Mouse (Mus musculus) ES-E14 (cell line): ENCODE measurements around the gene Pou6f1. TPM values are rescaled to one million over a fixed set of nuclear protein-coding genes. Genes with fewer than 3 reads are reported as not detected.
"Not testable (repeated sequence)": the region's sequence is repeated elsewhere in the genome, so short reads cannot be mapped to it uniquely, and the experiment has no call there.

Source experiments
- DNase-seq: peaks from one replicate; pipeline ENCODE4 v3.0.0-alpha.2; 2013; ENCODE audit warnings: low read depth, low spot score
- H3K27ac ChIP-seq: 2 replicates; pipeline ENCODE4 v1.5.1; 2012; ENCODE audit warnings: low read depth, mild to moderate bottlenecking, low read length, moderate library complexity, mixed read lengths; ENCODE audit not compliant: poor library complexity, insufficient read depth, severe bottlenecking
- H3K36me3 ChIP-seq: 2 replicates; pipeline ENCODE4 v1.6.1; 2012; ENCODE audit warnings: mild to moderate bottlenecking, low read length, moderate library complexity, mixed read lengths; ENCODE audit not compliant: control insufficient read depth, poor library complexity, insufficient read depth, severe bottlenecking
- H3K4me1 ChIP-seq, 2 experiments: fragments of 150-350 bp in 1 of 2; sonication (generic) in 1 of 2; 2 replicates each; pipeline ENCODE4 v1.6.1; 2012; ENCODE audit warnings: low read length in 2 of 2, mild to moderate bottlenecking in 1 of 2, mixed read lengths in 1 of 2; ENCODE audit not compliant: control insufficient read depth in 2 of 2, insufficient read depth in 2 of 2, poor library complexity in 1 of 2
- H3K4me3 ChIP-seq, 2 experiments: fragments of 150-350 bp in 1 of 2; sonication (generic) in 1 of 2; 2 replicates each; pipeline ENCODE4 v1.5.1; 2012; ENCODE audit warnings: low read length in 2 of 2, low read depth in 1 of 2, mild to moderate bottlenecking in 1 of 2, mixed read lengths in 1 of 2; ENCODE audit not compliant: insufficient read depth in 1 of 2, poor library complexity in 1 of 2, severe bottlenecking in 1 of 2
- H3K9ac ChIP-seq: 2 replicates; pipeline ENCODE4 v1.6.1; 2012; ENCODE audit warnings: low read depth, mild to moderate bottlenecking, low read length, mixed read lengths; ENCODE audit not compliant: poor library complexity, insufficient read depth, severe bottlenecking
- H3K9me3 ChIP-seq: fragments of 150-350 bp; sonication (generic); 2 replicates; pipeline ENCODE4 v1.6.1; 2012; ENCODE audit warnings: low read depth, mild to moderate bottlenecking, low read length; ENCODE audit not compliant: control insufficient read depth, insufficient read depth
- CHD2 ChIP-seq: IDR thresholded peaks from 2 replicates; pipeline ENCODE4 v1.6.1; 2014; ENCODE audit warnings: mild to moderate bottlenecking, low read depth, low read length, inconsistent platforms
- HCFC1 ChIP-seq: IDR thresholded peaks from 2 replicates; pipeline ENCODE4 v1.6.1; 2012; ENCODE audit warnings: low read length, inconsistent platforms, borderline replicate concordance; ENCODE audit not compliant: insufficient read depth
- MAFK ChIP-seq: IDR thresholded peaks from 2 replicates; pipeline ENCODE4 v1.6.1; 2014; ENCODE audit warnings: mild to moderate bottlenecking, low read depth, low read length, inconsistent platforms; ENCODE audit not compliant: insufficient read depth
- ZC3H11A ChIP-seq: IDR thresholded peaks from 2 replicates; pipeline ENCODE4 v1.6.1; 2012; ENCODE audit warnings: low read depth, mild to moderate bottlenecking, inconsistent platforms, low read length, borderline replicate concordance
- ZNF384 ChIP-seq: IDR thresholded peaks from 2 replicates; pipeline ENCODE4 v1.6.1; 2012; ENCODE audit warnings: low read depth, low read length, inconsistent platforms
- in situ Hi-C, 2 experiments: fragments of 600-800 bp; cut with MboI; formaldehyde crosslinking; loops; one replicate each; pipeline ENCODE4 v1.15.1; 2025; ENCODE audit warnings: low sequenced_read_pairs in 2 of 2, inconsistent platforms in 1 of 2; ENCODE audit not compliant: unreplicated experiment in 2 of 2
- total RNA-seq: library from RNA; depleted of rRNA; stranded (reverse); fragments of 300-350 nt; gene quantifications from 2 replicates; pipeline ENCODE4 v1.2.3, GENCODE M21; 2012

The Pou6f1 gene
- total RNA-seq, 1 experiment: 4.1 TPM

GRCm38 (mm10) chr15:100551326-100552307 lies 48.2 kb downstream of the Pou6f1 start, which contains the start of gene Tfcp2:
TSS of gene Tfcp2 (minus strand) at chr15:100552008.
- TF ChIP-seq HCFC1 (no peak), ZNF384 (no peak), CHD2 (peak; percentile 90)
- in situ Hi-C loops: no loop called here

GRCm38 (mm10) chr15:100550280-100550679 lies 49.5 kb downstream of the Pou6f1 start:
- in situ Hi-C loops: no loop called here
- no peak overlapping the region for H3K27ac ChIP-seq
- no peak for DNase-seq
- no peak overlapping the region for H3K9ac ChIP-seq
- TF ChIP-seq ZC3H11A: no peak
- TF ChIP-seq CHD2: no peak
- no peak for TF ChIP-seq MAFK
- TF ChIP-seq ZNF384: no peak
- TF ChIP-seq HCFC1: no peak
- peaks cover 3% of the 10 kb centered on the region; the same call in 1 of the 2 replicates for H3K36me3 ChIP-seq
- H3K4me1 ChIP-seq: peaks cover 0 to 3% of the 10 kb centered on the region in 2 experiments; a peak in 1 of 4 replicates
- no peak overlapping the region for H3K4me3 ChIP-seq
- peaks cover 2% of the 10 kb centered on the region; the same call in 1 of the 2 replicates for H3K9me3 ChIP-seq

More at GRCm38 (mm10) chr15:100551326-100552307, 48.2 kb downstream of the Pou6f1 start, which contains the start of gene Tfcp2:
- Histone ChIP-seq H3K4me3 (peak within 1 kb of the TSS; percentile 80 to 93), H3K4me1 (peaks cover 0 to 3% of the 10 kb centered on the region in 2 experiments; a peak in 1 of 4 replicates), H3K9ac (peak within 1 kb of the TSS; percentile 82), H3K9me3 (no peaks in the 10 kb centered on the region), H3K27ac (peak within 1 kb of the TSS; percentile 36; the same call in 1 of the 2 replicates), H3K36me3 (peaks cover 3% of the 10 kb centered on the region; the same call in 1 of the 2 replicates)
- peak; percentile 95 for DNase-seq

GRCm38 (mm10) chr15:100543651-100544030 lies 56.1 kb downstream of the Pou6f1 start:
- H3K9ac ChIP-seq, H3K9me3 ChIP-seq, H3K27ac ChIP-seq, in situ Hi-C loops, H3K4me1 ChIP-seq, H3K4me3 ChIP-seq, H3K36me3 ChIP-seq, DNase-seq: not testable (repeated sequence)

GRCm38 (mm10) chr15:100542876-100543650 lies 56.7 kb downstream of the Pou6f1 start:
- in situ Hi-C loops, H3K27ac ChIP-seq, DNase-seq, H3K36me3 ChIP-seq, H3K4me1 ChIP-seq, H3K9me3 ChIP-seq, H3K9ac ChIP-seq, H3K4me3 ChIP-seq: not testable (repeated sequence)
